Mouse (Mus musculus) forebrain, embryonic 15.5 days (tissue): Measurements from ENCODE around the gene Map7. TPM values are rescaled to one million over a fixed set of nuclear protein-coding genes. Genes with fewer than 3 reads are reported as not detected.

Source experiments
- ATAC-seq: fragments of 200-750 bp; cut with Nextera tagmentation; replicated peaks from 2 replicates; pipeline ENCODE4 v1.8.0; 2017; ENCODE audit warnings: mild to moderate bottlenecking, moderate TSS enrichment, moderate library complexity
- H3K27ac ChIP-seq: fragments of 300-500 bp; sonication (generic); replicated peaks from 2 replicates; pipeline ENCODE4 v1.5.1; 2015; ENCODE audit warnings: mild to moderate bottlenecking, inconsistent platforms
- H3K27me3 ChIP-seq: fragments of 300-500 bp; sonication (generic); 2 replicates; pipeline ENCODE4 v1.6.1; 2015; ENCODE audit warnings: inconsistent platforms
- H3K36me3 ChIP-seq: fragments of 300-500 bp; sonication (generic); 2 replicates; pipeline ENCODE4 v1.6.1; 2015; ENCODE audit warnings: mild to moderate bottlenecking, inconsistent platforms
- H3K4me1 ChIP-seq: fragments of 300-500 bp; sonication (generic); 2 replicates; pipeline ENCODE4 v1.6.1; 2015; ENCODE audit warnings: inconsistent platforms
- H3K4me2 ChIP-seq: fragments of 300-500 bp; sonication (generic); replicated peaks from 2 replicates; pipeline ENCODE4 v1.6.1; 2015; ENCODE audit warnings: mild to moderate bottlenecking, inconsistent platforms
- H3K4me3 ChIP-seq: fragments of 300-500 bp; sonication (generic); 2 replicates; pipeline ENCODE4 v1.5.1; 2015; ENCODE audit warnings: mild to moderate bottlenecking, inconsistent platforms
- H3K9ac ChIP-seq: fragments of 300-500 bp; sonication (generic); replicated peaks from 2 replicates; pipeline ENCODE4 v1.6.1; 2015; ENCODE audit warnings: mild to moderate bottlenecking, inconsistent platforms
- H3K9me3 ChIP-seq: fragments of 300-500 bp; sonication (generic); 2 replicates; pipeline ENCODE4 v1.6.1; 2016; ENCODE audit warnings: inconsistent platforms
- WGBS: fragments of 180-500 bp; shearing (Covaris S2); methylation state at CpG from one replicate; pipeline ENCODE4 v1.1.7; 2015; ENCODE audit warnings: mixed read lengths; 5-methylcytosine and 5-hydroxymethylcytosine counted together
- microRNA-seq: library from miRNA; unstranded; fragments of <30 nt; microRNA quantifications from one replicate; pipeline ENCODE4, GENCODE M21; 2016
- polyA plus RNA-seq: library from polyadenylated mRNA; unstranded; fragments of >200 nt; fragmentation: Nextera tagmentation; extraction: Ambion mirVana; gene quantifications from 2 replicates; pipeline ENCODE4 v1.2.1, GENCODE M21; 2015

Map7 gene
- polyA plus RNA-seq, 1 experiment from 2014 or later = 4.7 TPM

- Histone ChIP-seq H3K4me1 (peaks cover 26% of the 10 kb centered on the region), H3K9me3 (no peaks in the 10 kb centered on the region), H3K36me3 (peaks cover 2% of the 10 kb centered on the region; the same call in 1 of the 2 replicates), H3K27me3 (no peaks in the 10 kb centered on the region), H3K9ac (peak overlapping the region; percentile 98), H3K27ac (peak overlapping the region; percentile 100), H3K4me3 (peak overlapping the region; percentile 76), H3K4me2 (peak overlapping the region; percentile 49)
- 52% methylated on average over 13 of the region's 13 CpGs for WGBS
- no peak for ATAC-seq
Observed at GRCm38 (mm10) chr10:20313447-20313846, 165.2 kb downstream of the Map7 start.

- Histone ChIP-seq H3K4me2 (peak overlapping the region; percentile 49), H3K36me3 (peaks cover 5% of the 10 kb centered on the region; the same call in 1 of the 2 replicates), H3K4me3 (peak overlapping the region; percentile 4; the same call in 1 of the 2 replicates), H3K4me1 (peaks cover 26% of the 10 kb centered on the region), H3K9me3 (no peaks in the 10 kb centered on the region), H3K27me3 (no peaks in the 10 kb centered on the region), H3K9ac (no peak overlapping the region), H3K27ac (no peak overlapping the region)
- ATAC-seq = no peak
- WGBS = 91% methylated on average over 4 of the region's 4 CpGs
Observed at GRCm38 (mm10) chr10:20313941-20314340, 165.7 kb downstream of the Map7 start.

GRCm38 (mm10) chr10:20314797-20315196 lies 166.5 kb downstream of the Map7 start:
- peaks cover 12% of the 10 kb centered on the region for H3K36me3 ChIP-seq
- H3K27ac ChIP-seq = no peak overlapping the region
- no peak overlapping the region for H3K4me3 ChIP-seq
- H3K27me3 ChIP-seq = no peaks in the 10 kb centered on the region
- no peaks in the 10 kb centered on the region for H3K9me3 ChIP-seq
- H3K4me2 ChIP-seq = no peak overlapping the region
- peaks cover 26% of the 10 kb centered on the region for H3K4me1 ChIP-seq
- 61% methylated on average over 2 of the region's 2 CpGs for WGBS
- H3K9ac ChIP-seq = no peak overlapping the region
- no peak for ATAC-seq

- Histone ChIP-seq H3K36me3 (peaks cover 22% of the 10 kb centered on the region), H3K4me3 (no peak overlapping the region), H3K27ac (no peak overlapping the region), H3K9me3 (no peaks in the 10 kb centered on the region), H3K4me1 (peaks cover 17% of the 10 kb centered on the region), H3K4me2 (no peak overlapping the region), H3K27me3 (no peaks in the 10 kb centered on the region), H3K9ac (no peak overlapping the region)
- no peak for ATAC-seq
- WGBS = 95% methylated on average over 5 of the region's 5 CpGs
Observed at GRCm38 (mm10) chr10:20317466-20317865, 169.2 kb downstream of the Map7 start.

- Histone ChIP-seq H3K36me3 (peaks cover 73% of the 10 kb centered on the region), H3K4me3 (no peak overlapping the region), H3K9me3 (no peaks in the 10 kb centered on the region), H3K4me2 (no peak overlapping the region), H3K9ac (no peak overlapping the region), H3K27me3 (no peaks in the 10 kb centered on the region), H3K4me1 (no peaks in the 10 kb centered on the region), H3K27ac (no peak overlapping the region)
- ATAC-seq = no peak
Observed at GRCm38 (mm10) chr10:20326226-20326625, 178.0 kb downstream of the Map7 start.

Small RNA genes within 50 kb of the gene (microRNA-seq; reads per million reads assigned to microRNA genes)
- not detected for gene Mir6413

Other genes with a start within 250 kb of the Map7 start
- gene Pex7, start 240.8 kb upstream of the Map7 start, polyA plus RNA-seq = 26.4 and 27.7 TPM in 2 replicates
- 0.75 and 0.88 TPM in 2 replicates for gene Map3k5, start 214.0 kb upstream of the Map7 start, polyA plus RNA-seq
- 133 and 134 TPM in 2 replicates for gene Bclaf1, start 164.0 kb downstream of the Map7 start, polyA plus RNA-seq
- gene Mtfr2, start 199.3 kb downstream of the Map7 start, polyA plus RNA-seq = 1.2 and 1.3 TPM in 2 replicates